In genomic region chr17:56131814-56132213, GRCm38 (mm10) we compare ENCODE assay signal across 8 mouse cellular contexts. TPM values are rescaled to one million over a fixed set of nuclear protein-coding genes. Genes with fewer than 3 reads are reported as not detected.
DNase-seq lines count a peak whose midpoint lies in the region; ATAC-seq and TF ChIP-seq lines count a peak whose summit lies in the region.

No protein-coding gene starts in this region.

- H3K9me3 ChIP-seq in kidney, embryonic 15.5 days (replicated peaks): no peaks in the 10 kb centered on the region

- no peak overlapping the region for H3K4me3 ChIP-seq in kidney, embryonic 15.5 days (replicated peaks)
- H3K4me3 ChIP-seq in embryonic fibroblast, embryonic 13.5 days (ENCODE audit: insufficient read depth, low read length): no peak overlapping the region

- no peak overlapping the region for H3K4me2 ChIP-seq in kidney, embryonic 15.5 days

- ATAC-seq in kidney, embryonic 15.5 days (replicated peaks; ENCODE audit: low FRiP score): no peak

- no peak for TF ChIP-seq POLR2A in embryonic fibroblast, embryonic 13.5 days (IDR thresholded peaks at IDR 0.05; ENCODE audit: low read depth, low read length)

- no peak overlapping the region for H3K27ac ChIP-seq in kidney, embryonic 15.5 days
- H3K27ac ChIP-seq in embryonic fibroblast, embryonic 13.5 days (ENCODE audit: insufficient read depth, low read length): no peak overlapping the region

- H3K4me1 ChIP-seq in kidney, embryonic 15.5 days: peaks cover 27% of the 10 kb centered on the region
- peaks cover 3% of the 10 kb centered on the region; the same call in 1 of the 2 replicates for H3K4me1 ChIP-seq in embryonic fibroblast, embryonic 13.5 days (ENCODE audit: control insufficient read depth, insufficient read depth, low read length)

- H3K27me3 ChIP-seq in kidney, embryonic 15.5 days: peaks cover 2% of the 10 kb centered on the region; the same call in 1 of the 2 replicates

- TF ChIP-seq CTCF in embryonic fibroblast, embryonic 13.5 days (IDR thresholded peaks at IDR 0.05; ENCODE audit: borderline replicate concordance, insufficient read depth, low read length): peak; percentile 50

- H3K36me3 ChIP-seq in kidney, embryonic 15.5 days: no peaks in the 10 kb centered on the region

- H3K9ac ChIP-seq in kidney, embryonic 15.5 days: no peak overlapping the region

- 43% methylated on average over 7 of the region's 7 CpGs for WGBS in kidney, embryonic 15.5 days

- peak; percentile 76 for DNase-seq in kidney, adult 9 months
- DNase-seq in CD4-positive helper T cell, adult 2 months (ENCODE audit: low read depth, low spot score): peak; percentile 72
- DNase-seq in adrenal gland, postnatal 10 days: peak; percentile 85
- DNase-seq in kidney, postnatal 10 days: peak; percentile 85
- peak; percentile 59 to 81 for DNase-seq in natural killer cell, adult 2 months (ENCODE audit: low spot score in 2 of 2)
- DNase-seq in frontal cortex, postnatal 10 days (ENCODE audit: low spot score in 2 of 2): no peak

RNA-seq across cellular contexts. Expression of gene Sema6b, which starts 8.3 kb away (rescaled TPM):
- 1.5 TPM in 2 replicates for polyA plus RNA-seq in kidney, embryonic 15.5 days (2015; fragmentation: Nextera tagmentation; extraction: Ambion mirVana)
- 10 to 100 TPM; 13.3 to 14.9 TPM for total RNA-seq in adrenal gland, postnatal 10 days (2021)
- 0.21 and 0.52 TPM in 2 replicates for polyA plus RNA-seq in embryonic fibroblast, embryonic 13.5 days (2011; ENCODE audit: insufficient read length, low read depth, missing spikeins)

RNA-seq across cellular contexts. Expression of gene Lrg1, which starts 10.0 kb away (rescaled TPM):
- 0.39 and 0.53 TPM in 2 replicates for polyA plus RNA-seq in kidney, embryonic 15.5 days (2015; fragmentation: Nextera tagmentation; extraction: Ambion mirVana)
- 10 to 100 TPM; 41.0 to 55.6 TPM for total RNA-seq in adrenal gland, postnatal 10 days (2021)
- polyA plus RNA-seq in embryonic fibroblast, embryonic 13.5 days (2011; ENCODE audit: insufficient read length, low read depth, missing spikeins): not detected in 2 replicates

RNA-seq across cellular contexts. Expression of gene Plin5, which starts 14.4 kb away (rescaled TPM):
- polyA plus RNA-seq in kidney, embryonic 15.5 days (2015; fragmentation: Nextera tagmentation; extraction: Ambion mirVana): 1.5 and 1.9 TPM in 2 replicates
- total RNA-seq in adrenal gland, postnatal 10 days (2021): 100 to 1,000 TPM; 102 to 111 TPM
- not detected in 2 replicates for polyA plus RNA-seq in embryonic fibroblast, embryonic 13.5 days (2011; ENCODE audit: insufficient read length, low read depth, missing spikeins)

RNA-seq across cellular contexts. Expression of gene Plin4, which starts 22.2 kb away (rescaled TPM):
- polyA plus RNA-seq in kidney, embryonic 15.5 days (2015; fragmentation: Nextera tagmentation; extraction: Ambion mirVana): 0.08 and 0.12 TPM in 2 replicates
- 10 to 100 TPM; 75.7 to 89.2 TPM for total RNA-seq in adrenal gland, postnatal 10 days (2021)
- polyA plus RNA-seq in embryonic fibroblast, embryonic 13.5 days (2011; ENCODE audit: insufficient read length, low read depth, missing spikeins): 0.14 and 0.70 TPM in 2 replicates

RNA-seq across cellular contexts. Expression of gene Tnfaip8l1, which starts 30.5 kb away (rescaled TPM):
- polyA plus RNA-seq in kidney, embryonic 15.5 days (2015; fragmentation: Nextera tagmentation; extraction: Ambion mirVana): 11.6 and 11.9 TPM in 2 replicates
- 10 to 100 TPM in 1 of 2 experiments, 1 to 10 TPM in 1; 9.5 to 11.0 TPM for total RNA-seq in adrenal gland, postnatal 10 days (2021)
- 0.72 and 2.1 TPM in 2 replicates for polyA plus RNA-seq in embryonic fibroblast, embryonic 13.5 days (2011; ENCODE audit: insufficient read length, low read depth, missing spikeins)

Comparison
In these comparisons a context has a peak if more than half of its experiments do, and no peak if none do; other contexts are left out.
1. DNase-seq: peak in kidney, adult 9 months (single experiment), CD4-positive helper T cell, adult 2 months (single experiment), adrenal gland, postnatal 10 days (single experiment), kidney, postnatal 10 days (single experiment) and natural killer cell, adult 2 months (2 of 2); none in frontal cortex, postnatal 10 days (0 of 2).